Mouse (Mus musculus) hindbrain, embryonic 10.5 days (tissue): ENCODE data around the gene Emsy. TPM values are rescaled to one million over a fixed set of nuclear protein-coding genes. Genes with fewer than 3 reads are reported as not detected.
A peak's percentile ranks its signal among the peaks of the same experiment; 100 is the strongest.

Experiments used
- DNase-seq: peaks from one replicate; pipeline ENCODE4 v3.0.0-alpha.2; 2017; ENCODE audit warnings: low spot score
- H3K27ac ChIP-seq: fragments of 300-500 bp; sonication (generic); 2 replicates; pipeline ENCODE4 v1.5.1; 2016; ENCODE audit warnings: mild to moderate bottlenecking, moderate library complexity
- H3K27me3 ChIP-seq: fragments of 300-500 bp; sonication (generic); 2 replicates; pipeline ENCODE4 v1.6.1; 2016; ENCODE audit warnings: mild to moderate bottlenecking; ENCODE audit not compliant: poor library complexity, insufficient read depth, severe bottlenecking
- H3K36me3 ChIP-seq: fragments of 300-500 bp; sonication (generic); 2 replicates; pipeline ENCODE4 v1.6.1; 2016; ENCODE audit warnings: mild to moderate bottlenecking, moderate library complexity
- H3K4me1 ChIP-seq: fragments of 300-500 bp; sonication (generic); replicated peaks from 2 replicates; pipeline ENCODE4 v1.6.1; 2016; ENCODE audit warnings: mild to moderate bottlenecking
- H3K4me3 ChIP-seq: fragments of 300-500 bp; sonication (generic); 2 replicates; pipeline ENCODE4 v1.5.1; 2016; ENCODE audit warnings: mild to moderate bottlenecking, moderate library complexity
- H3K9me3 ChIP-seq: fragments of 300-500 bp; sonication (generic); 2 replicates; pipeline ENCODE4 v1.6.1; 2016; ENCODE audit warnings: mild to moderate bottlenecking, moderate library complexity
- WGBS: fragments of 180-500 bp; shearing (Covaris S2); methylation state at CpG from one replicate; pipeline ENCODE4 v1.1.7; 2016; 5-methylcytosine and 5-hydroxymethylcytosine counted together
- polyA plus RNA-seq: library from polyadenylated mRNA; unstranded; fragments of >200 nt; fragmentation: Nextera tagmentation; extraction: Ambion mirVana; gene quantifications from 2 replicates; pipeline ENCODE4 v1.2.1, GENCODE M21; 2016

Gene Emsy
- polyA plus RNA-seq, 1 experiment from 2014 or later: 38.5 TPM

- Histone ChIP-seq H3K4me3 (no peak overlapping the region), H3K9me3 (no peaks in the 10 kb centered on the region), H3K27ac (no peak overlapping the region), H3K36me3 (no peaks in the 10 kb centered on the region), H3K4me1 (peaks cover 30% of the 10 kb centered on the region), H3K27me3 (no peaks in the 10 kb centered on the region)
- no peak for DNase-seq
- 83% methylated on average over 3 of the region's 3 CpGs for WGBS
Measured at GRCm38 (mm10) chr7:98544556-98544955, 112.0 kb downstream of the Emsy start.

GRCm38 (mm10) chr7:98543853-98544370, 112.7 kb downstream of the Emsy start:
- Histone ChIP-seq H3K27ac (peak overlapping the region; percentile 17; the same call in 1 of the 2 replicates), H3K4me1 (peaks cover 28% of the 10 kb centered on the region), H3K36me3 (no peaks in the 10 kb centered on the region), H3K4me3 (no peak overlapping the region), H3K27me3 (no peaks in the 10 kb centered on the region), H3K9me3 (no peaks in the 10 kb centered on the region)
- 58% methylated on average over 11 of the region's 11 CpGs for WGBS
- no peak for DNase-seq

- Histone ChIP-seq H3K4me1 (peaks cover 34% of the 10 kb centered on the region), H3K4me3 (no peak overlapping the region), H3K27ac (no peak overlapping the region), H3K27me3 (no peaks in the 10 kb centered on the region), H3K36me3 (no peaks in the 10 kb centered on the region), H3K9me3 (no peaks in the 10 kb centered on the region)
- WGBS: 77% methylated on average over 6 of the region's 6 CpGs
- no peak for DNase-seq
Measured at GRCm38 (mm10) chr7:98542731-98543142, 113.8 kb downstream of the Emsy start.

DNA sequence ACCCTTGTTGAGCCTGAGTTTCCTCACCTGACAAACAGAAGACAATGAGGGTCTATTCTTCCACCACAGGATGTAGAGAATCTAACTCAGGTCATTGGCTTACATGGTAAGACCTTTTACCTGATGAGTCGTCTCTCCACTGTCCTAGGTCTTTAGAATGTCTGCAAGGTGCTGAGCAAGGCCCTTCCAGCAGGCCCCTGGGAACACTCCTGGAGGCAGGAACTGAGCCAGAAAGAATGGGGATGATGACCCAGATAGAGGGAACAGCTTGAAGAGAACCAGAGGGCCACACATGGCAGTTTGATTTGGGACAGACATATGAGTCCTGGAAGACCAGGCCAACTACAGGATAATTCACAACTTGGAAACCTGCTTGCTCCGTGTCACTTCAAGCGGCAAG, 114.3 kb downstream of the Emsy start:
- H3K36me3 ChIP-seq: no peaks in the 10 kb centered on the region
- 95% methylated on average over 3 of the region's 3 CpGs for WGBS
- no peak overlapping the region for H3K27ac ChIP-seq
- DNase-seq: no peak
- no peak overlapping the region for H3K4me3 ChIP-seq
- no peaks in the 10 kb centered on the region for H3K27me3 ChIP-seq
- H3K4me1 ChIP-seq: peaks cover 38% of the 10 kb centered on the region
- H3K9me3 ChIP-seq: no peaks in the 10 kb centered on the region

GRCm38 (mm10) chr7:98541564-98541963, 115.0 kb downstream of the Emsy start:
- no peaks in the 10 kb centered on the region for H3K9me3 ChIP-seq
- peaks cover 45% of the 10 kb centered on the region for H3K4me1 ChIP-seq
- H3K4me3 ChIP-seq: no peak overlapping the region
- no peaks in the 10 kb centered on the region for H3K36me3 ChIP-seq
- no peaks in the 10 kb centered on the region for H3K27me3 ChIP-seq
- no peak overlapping the region for H3K27ac ChIP-seq
- WGBS: 88% methylated on average over 5 of the region's 5 CpGs
- no peak for DNase-seq

DNA sequence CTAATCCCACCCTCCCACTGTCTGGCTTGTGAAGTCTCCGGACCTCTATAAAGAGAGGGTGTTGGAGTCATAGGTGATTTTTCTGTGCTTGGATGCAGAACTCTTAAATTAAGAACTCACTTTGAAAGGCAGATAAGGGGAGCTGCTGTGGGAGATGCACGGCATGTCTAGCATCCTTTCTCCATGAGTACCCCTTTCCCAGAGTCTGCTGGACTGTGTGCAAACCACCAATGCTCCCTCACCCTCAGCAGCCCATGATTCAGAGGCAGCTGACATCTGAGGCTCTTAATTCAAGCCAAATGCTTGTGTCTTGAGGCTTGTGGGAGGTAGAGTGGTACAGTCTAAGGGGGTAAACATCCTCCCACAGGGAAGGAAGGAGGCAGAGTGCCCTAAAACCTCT, 115.7 kb downstream of the Emsy start:
- no peak overlapping the region for H3K27ac ChIP-seq
- no peak for DNase-seq

GRCm38 (mm10) chr7:98537967-98538573, 118.5 kb downstream of the Emsy start:
- H3K27ac ChIP-seq: peak overlapping the region; percentile 70
- no peak for DNase-seq
- no peaks in the 10 kb centered on the region for H3K27me3 ChIP-seq
- peaks cover 30% of the 10 kb centered on the region for H3K4me1 ChIP-seq
- WGBS: 33% methylated on average over 8 of the region's 8 CpGs
- H3K36me3 ChIP-seq: no peaks in the 10 kb centered on the region
- H3K4me3 ChIP-seq: no peak overlapping the region
- H3K9me3 ChIP-seq: no peaks in the 10 kb centered on the region

More for the DNA sequence above, 115.7 kb downstream of the Emsy start:
- Histone ChIP-seq H3K4me3 (no peak overlapping the region), H3K4me1 (peaks cover 45% of the 10 kb centered on the region), H3K36me3 (no peaks in the 10 kb centered on the region), H3K9me3 (no peaks in the 10 kb centered on the region), H3K27me3 (no peaks in the 10 kb centered on the region)
- WGBS: 74% methylated on average over 2 of the region's 2 CpGs

DNA sequence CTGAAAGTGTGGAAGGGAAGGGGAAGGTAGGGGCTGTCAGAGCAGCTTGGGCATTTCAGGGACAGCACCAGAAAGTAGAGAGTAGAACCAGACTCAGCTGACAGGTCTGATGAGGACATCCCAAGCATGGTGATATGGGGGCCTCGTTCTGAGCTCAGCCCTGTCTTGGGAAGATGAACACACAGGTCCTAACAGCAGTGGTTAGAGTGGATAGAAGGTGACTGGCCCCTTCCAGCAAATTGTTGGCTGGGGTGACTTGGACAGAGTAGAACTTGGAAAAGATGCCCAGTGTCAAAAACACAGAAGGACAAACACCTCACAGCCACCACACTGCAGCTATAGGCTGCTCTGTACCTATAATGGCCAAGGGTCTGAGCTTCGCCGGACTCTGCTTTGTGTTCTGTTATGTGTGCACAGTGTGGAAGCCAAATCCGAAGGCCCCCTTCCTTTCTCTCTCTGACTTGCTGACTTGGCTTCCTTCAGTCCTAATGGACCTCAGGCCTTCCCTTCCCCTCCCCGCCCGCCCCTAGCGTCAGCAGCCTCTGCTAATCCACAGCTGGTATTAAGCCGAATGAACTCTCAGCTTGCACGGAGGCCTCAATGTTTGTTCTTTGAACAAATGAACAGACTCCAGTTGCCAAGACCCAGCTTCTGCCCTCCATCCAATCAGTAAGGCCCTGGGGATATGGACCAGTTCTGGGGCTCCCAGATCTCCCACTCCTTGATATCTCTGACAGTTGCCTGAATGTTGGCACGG, 119.2 kb downstream of the Emsy start:
- Histone ChIP-seq H3K9me3 (no peaks in the 10 kb centered on the region), H3K27me3 (no peaks in the 10 kb centered on the region), H3K27ac (peak overlapping the region; percentile 70), H3K36me3 (no peaks in the 10 kb centered on the region), H3K4me1 (peaks cover 25% of the 10 kb centered on the region), H3K4me3 (no peak overlapping the region)
- 43% methylated on average over 10 of the region's 10 CpGs for WGBS
- DNase-seq: peak; percentile 35

Other genes starting within 250 kb of the Emsy start
- gene Gucy2d, start 216.4 kb downstream of the Emsy start, polyA plus RNA-seq: not detected in 2 replicates
- gene Lrrc32, start 167.5 kb downstream of the Emsy start, polyA plus RNA-seq: 5.8 and 6.0 TPM in 2 replicates
- 57.4 and 63.7 TPM in 2 replicates for gene Thap12, start 46.3 kb upstream of the Emsy start, polyA plus RNA-seq
- gene Wnt11, start 178.3 kb upstream of the Emsy start, polyA plus RNA-seq: 0.66 and 1.9 TPM in 2 replicates